Mouse (Mus musculus) heart, adult 9 months (tissue): ENCODE results near the gene Xkr7.
A peak's percentile ranks its signal among the peaks of the same experiment; 100 is the strongest.

Experiments
- DNase-seq, 2 experiments: peaks; one replicate each; pipeline ENCODE4 v3.0.0; 2022; ENCODE audit warnings: low spot score in 2 of 2

Gene Xkr7

DNA sequence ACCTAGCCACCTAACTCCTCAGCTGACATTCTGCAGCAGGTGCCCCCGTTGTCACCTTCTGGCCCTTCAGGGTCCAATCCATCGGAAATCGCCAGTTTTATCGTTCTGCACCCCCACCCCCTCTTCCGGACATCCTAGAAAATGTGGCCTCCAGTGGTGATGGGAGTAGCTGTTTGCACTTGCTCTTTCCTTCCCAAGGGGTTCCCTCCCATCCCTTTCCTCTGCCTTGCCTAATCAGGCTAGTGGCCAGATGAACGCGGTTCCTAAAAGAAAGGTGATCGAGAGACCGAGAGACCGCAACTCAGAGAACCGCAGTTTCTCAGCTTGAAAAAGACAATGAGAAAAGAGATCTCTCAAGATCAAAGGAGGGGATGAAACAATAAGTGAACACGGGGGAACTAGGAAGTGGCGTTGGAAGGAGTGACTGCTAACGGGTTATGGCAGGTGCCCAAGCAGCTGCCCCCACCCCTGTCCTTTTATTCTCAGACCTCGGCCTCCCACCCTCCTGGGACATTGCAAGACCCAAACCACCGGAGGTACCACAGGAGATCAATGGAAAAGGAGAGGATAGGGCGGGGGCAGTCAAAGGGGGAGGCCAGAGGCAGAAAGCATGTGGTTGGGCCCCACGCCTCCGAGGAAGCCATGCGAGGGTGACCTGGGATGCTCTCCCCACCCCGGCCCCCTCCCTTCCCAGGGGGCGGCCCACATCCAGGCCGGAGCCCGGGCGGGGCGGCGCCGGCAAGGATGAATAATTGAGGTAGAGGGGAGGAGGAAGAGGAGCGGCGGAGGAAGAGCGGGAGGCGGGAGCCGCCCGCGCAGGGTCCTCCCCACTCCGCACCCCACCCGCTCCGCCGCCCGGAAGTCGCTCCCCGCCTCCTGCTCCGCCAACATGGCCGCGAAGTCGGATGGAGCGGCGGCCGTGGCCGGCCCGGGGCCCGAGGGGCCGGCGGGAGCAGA lies at the start of gene Xkr7:
TSS of gene Xkr7 (plus strand) at position 727 of the 957 bp plus-strand sequence.
- DNase-seq = no peak

DNA sequence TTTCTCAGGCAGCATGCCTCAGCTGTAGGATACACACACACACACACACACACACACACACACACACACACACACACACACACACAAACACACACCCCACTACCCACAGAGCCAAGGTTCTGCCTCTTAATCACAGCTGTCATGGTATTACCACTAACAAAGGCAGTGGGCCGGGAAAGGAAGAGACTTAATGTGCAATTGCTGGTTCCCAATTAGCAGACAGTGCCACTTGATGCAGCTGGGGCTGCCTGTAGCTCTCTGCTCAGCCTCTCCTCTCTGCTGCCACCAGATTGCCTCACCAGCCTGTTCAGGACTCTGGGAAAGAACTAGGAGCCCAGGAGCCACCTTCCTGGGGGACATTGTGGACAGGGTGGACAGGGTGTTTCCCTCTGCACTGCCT lies 46.1 kb upstream of the Xkr7 start:
- DNase-seq = no peak

DNA sequence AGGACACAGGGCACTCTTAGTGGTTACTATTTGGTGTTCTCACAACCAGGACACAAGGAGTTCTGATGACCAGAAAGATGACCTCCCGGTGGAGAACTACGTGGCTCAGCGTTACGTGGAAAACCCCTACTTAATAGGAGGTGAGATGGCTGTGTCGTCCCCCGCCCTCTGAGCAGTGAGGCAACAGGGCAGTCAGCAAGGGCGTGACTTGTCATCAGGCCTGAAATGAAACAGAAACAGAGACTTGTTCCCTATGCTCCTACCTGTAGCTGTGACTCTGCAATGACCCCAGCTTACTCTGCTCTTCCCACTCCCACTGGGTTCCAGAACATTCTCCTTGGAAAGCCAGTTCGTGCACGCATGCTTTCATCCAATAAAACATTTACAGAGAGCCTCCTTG lies 40.1 kb upstream of the Xkr7 start:
- DNase-seq = no peak

DNA sequence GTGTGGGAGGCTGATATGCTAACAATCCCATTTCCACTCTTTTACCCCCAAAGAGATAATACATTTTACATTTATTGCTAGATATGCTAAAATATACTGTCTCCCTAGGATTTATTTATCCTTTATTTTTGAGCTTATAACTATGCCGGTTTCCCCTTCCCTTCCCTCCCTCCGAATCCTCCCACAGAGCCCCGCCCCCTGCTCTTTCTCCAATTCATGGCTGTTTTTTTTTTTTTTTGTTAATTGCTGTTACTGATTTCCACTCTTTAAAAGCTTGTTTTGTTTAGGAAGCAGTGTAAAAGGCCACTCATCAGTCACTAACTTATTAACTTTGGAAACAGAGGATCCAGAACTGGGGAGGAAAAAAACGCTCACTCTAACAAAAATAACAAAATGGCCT lies 34.6 kb upstream of the Xkr7 start:
- no peak for DNase-seq

DNA sequence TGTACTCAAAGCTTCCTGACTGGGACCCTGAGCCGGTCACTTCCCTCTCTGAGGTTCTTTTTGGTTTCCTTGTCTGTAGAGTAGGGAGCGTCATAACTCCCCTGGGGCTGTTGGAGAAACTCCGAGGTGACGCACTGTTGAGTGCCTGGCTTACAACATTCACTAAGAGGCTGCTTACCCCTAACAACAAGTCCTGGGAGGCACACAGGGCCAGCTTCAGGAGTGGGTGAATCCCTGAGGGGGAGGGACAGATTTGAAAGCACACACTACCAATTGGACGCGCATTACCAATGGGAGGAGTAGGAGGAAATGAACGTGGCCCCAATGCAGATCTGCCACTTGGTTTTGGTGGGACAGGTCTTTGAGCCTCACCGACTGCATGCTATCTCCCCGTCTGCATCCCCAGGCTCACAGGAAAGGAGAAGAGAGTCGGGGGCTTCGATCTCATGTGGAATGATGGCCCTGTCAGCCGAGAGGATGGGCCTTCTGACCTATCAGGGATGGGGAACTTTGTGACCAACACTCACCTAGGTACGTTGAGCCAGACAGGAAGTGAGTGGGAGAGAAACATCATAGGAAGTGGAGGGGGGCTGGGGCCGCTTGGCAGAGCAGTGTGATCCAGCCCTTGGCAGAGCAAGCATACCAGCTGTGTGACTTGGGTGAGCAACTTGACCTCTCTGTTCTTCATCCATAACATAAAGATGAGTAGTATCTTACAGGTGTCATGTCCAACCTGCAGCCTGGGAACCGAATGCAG lies 29.0 kb upstream of the Xkr7 start:
- no peak for DNase-seq

DNA sequence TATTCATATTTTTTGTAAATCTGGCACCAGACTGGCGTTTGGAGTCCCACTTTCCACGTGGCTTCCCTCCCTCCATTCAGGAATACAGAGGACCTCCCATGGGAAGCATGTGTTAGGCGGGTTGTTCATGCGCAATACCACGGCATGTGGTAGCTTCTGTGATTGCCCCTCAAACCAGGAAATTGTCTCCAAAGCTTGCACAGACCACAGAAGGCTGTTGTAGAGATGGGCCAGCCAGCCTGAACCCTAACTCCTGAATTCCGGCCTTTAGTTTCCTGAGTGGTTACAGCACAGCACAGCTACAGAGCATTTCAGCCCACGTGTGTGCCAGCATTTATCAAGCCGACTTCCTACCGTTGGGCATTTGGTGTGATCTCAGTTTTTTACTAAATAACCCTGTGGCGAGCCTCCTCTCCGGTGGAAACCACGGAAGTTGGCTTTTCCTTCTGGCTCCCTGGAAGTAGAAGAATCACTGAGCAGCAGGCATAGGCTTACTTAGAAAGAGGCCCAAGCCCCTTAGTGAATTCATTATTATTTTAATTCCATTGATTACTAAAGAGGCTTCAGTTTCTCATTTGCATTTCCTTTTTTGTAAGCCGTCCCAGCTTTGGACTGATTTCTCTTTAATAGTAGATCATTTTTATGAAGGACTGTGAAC lies 27.8 kb upstream of the Xkr7 start:
- DNase-seq = no peak

DNA sequence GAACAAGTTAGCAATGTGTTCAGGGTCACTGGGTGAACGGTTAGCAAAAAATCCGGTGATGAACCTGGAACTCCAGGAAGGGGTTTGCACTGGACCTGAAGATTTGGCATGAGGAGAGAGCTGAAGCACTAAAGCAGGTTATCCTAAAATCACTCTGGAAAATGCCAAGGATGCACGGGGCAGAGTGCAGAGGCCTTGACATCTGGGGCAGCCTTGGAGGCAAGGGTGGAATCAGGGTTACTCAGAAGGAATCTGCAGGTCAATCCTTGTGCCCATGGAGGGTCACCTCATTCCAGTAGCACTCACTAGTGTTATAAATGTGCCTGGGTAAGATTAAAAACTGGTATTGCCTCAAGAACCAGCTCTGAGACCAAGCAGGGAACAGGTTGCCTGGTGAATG lies 25.7 kb upstream of the Xkr7 start:
- DNase-seq = no peak

DNA sequence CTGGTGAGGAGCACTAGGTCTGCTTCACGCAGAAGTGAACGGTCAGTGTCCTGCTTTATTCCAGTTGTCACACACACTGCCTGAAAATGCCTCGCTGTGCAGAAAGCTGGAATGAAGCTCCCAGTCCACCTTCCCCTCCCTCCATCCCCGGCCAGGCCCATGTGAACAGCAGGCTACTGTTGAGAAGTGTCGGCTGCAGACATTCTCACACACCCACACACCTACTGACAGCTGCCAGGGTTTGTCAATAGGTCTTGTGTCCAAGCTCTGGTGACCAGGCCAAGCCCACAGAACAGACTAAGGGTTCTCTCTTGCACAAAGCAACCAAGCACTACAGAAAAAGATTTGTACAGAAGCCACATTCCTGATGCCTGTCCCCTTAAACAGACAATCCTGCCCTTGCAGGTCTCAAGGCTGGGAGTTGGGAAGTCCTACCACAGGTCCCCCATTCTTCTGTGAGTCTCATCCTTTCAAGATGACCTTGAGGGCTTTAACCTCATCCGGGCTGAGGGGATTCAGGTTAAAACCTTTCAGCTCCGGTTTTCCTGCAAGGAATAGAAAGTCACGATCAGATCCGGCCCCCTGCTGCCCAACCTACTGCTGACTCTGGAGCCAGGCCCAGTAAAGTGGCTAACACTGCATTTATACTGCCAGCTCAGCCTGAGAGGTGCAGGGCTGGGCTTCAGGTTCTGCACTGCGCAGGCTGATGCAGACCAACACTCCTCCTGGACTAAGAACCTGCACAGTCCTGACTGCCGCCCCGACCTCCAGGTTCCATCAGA lies 22.3 kb upstream of the Xkr7 start:
- no peak for DNase-seq

DNA sequence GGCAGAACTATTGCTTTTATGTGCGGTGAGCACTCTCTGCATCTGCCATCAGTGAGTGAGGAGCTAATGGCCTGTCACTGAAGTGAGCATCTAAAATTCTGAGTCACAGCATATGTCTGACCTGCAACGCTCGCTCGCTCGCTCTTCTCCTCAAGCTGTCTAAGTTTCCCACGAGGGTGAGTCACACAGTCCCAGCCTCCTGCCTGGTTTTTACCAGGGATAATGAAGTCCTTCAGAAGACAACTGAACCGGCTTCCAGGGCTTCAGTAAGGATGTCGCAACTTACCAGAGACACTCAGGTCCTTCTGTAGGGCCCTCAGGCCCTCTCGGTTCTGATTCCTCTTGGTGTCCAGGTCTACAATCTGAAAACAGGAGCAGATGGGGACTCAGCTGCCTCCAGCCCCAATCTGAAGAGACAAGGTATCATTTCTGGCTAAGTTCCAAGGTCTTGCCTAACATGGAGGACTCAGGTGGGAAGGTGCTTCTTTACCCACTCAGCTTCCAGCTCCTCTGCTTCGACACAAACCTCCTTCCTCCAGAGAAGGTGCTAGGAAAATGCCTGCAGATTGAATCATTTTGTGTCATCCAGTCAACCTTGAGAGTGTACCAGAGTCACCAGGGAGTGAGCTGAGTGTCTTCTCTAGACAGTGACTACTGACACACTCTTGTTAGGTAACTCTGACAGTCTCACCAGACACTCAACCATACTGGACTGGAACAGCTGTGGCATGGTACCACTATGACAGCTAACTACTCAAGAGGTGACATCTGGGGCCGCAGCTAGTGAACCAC lies 17.7 kb upstream of the Xkr7 start:
- no peak for DNase-seq

DNA sequence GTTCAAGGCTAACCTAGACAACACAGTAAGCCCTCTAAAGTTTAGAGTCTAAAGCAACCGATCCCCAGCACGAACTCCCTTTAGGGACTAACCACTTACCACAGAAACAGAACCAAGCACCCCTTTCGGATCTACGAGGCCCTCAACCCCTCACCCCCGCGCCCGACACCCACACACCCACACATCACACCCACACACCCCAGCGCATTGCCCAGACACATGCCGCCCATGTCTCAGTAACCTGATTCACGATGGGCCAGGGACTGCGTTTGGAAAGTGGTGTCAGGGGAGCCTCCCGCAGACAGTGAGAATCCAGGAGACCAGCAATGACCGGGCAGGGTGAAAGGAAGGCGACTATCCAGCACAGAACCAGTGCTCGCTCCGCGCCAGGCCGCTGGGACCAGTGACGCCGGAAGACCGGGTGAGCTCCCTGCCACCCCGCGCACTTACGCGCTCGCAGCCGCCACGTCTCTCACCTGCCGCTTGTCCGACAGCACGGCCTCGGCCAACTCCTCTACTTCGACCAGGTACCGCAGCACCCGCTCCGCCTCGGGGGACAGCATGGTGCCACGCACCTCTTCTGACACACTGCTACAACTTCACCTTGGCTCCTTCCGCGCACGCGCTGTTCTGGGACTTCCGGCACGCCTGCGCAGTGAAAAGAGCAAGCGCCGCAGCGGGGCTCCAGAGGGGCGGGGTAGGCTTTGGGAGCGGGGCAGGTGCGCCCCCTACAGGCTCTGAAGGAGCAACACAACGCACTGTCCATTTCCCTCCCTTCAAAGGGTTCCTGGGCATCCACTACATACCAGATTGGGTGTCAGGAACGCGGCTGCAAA lies 16.7 kb upstream of the Xkr7 start, which contains the start of gene Pdrg1:
TSS of gene Pdrg1 (minus strand) at position 670 of the 836 bp plus-strand sequence.
- peak; percentile 92 to 93 for DNase-seq

DNA sequence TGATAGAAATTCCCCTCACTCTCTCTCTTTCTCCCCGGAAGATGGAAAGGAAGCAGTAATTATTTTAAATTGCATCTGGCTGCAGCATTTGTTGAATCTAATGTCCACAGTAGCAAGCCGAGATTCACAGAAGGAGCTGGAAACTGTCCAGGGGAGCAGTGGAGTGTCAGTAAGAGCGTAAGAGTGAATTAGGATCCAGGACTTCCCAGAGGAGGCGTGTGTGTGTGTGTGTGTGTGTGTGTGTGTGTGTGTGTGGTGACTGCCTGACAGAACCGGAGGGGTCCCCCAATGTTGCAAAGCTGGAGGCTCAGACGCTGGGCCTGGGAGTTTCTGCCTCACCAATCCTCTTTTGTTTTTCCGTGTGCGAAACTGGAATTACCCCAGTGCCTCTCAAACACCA lies 15.8 kb upstream of the Xkr7 start:
- no peak for DNase-seq

DNA sequence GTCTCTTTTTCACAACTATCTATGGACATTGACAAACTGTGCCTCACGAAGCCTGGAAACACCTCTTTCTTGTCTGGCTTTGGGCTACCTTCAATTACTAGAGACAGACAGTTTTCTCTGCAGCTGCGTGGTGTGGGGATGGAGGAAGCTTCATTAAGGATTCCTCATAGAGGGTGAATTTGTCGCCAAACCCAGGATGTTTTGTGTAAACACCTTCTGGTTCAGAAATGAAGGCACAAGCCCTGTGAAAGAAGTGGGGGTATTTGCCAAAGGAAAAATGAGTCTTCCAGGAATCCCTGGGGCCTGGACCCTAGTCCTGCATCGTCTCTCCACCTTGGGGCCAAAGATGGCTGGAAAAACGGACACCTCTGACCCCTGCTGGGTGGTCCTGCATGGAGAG lies 14.9 kb upstream of the Xkr7 start:
- no peak for DNase-seq

DNA sequence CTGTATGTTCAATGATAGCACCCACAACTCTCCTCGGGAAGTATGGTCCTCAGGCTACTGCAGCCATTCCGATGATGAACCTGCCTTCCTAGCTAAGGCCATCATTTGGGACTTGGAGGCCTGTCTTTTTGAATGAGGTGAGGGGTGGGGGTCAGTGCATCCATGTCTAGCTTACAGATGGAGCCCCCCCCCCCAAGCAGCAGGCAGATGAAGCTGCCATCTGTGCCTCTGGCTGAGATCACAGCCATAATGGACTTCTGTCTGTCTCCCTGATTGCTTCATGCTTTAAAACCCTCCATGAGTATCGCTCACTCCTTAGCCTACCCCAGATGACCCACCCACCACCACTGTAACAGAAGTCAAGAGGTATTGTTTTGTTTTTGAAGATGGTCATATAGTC lies 12.3 kb upstream of the Xkr7 start:
- no peak for DNase-seq

DNA sequence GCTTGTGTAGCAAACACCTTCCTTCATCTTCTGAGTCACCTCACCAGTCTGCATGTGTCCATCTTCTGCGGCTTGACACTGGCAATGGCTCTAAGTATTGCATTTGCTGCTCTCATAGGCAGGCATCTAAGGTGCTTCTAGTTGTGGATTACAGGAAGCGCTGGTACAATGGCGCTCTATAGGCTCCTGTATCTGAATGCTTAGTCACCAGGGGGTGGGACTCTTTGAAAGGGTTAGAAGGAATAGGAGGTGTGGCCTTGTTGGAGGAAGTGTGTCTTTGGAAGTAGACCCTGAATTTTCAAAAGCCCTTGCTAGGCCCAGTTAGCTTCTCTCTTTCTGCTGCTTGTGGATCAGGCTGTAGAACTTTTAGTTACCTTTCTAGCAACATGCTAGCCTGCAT lies 10.5 kb upstream of the Xkr7 start:
- DNase-seq = no peak

DNA sequence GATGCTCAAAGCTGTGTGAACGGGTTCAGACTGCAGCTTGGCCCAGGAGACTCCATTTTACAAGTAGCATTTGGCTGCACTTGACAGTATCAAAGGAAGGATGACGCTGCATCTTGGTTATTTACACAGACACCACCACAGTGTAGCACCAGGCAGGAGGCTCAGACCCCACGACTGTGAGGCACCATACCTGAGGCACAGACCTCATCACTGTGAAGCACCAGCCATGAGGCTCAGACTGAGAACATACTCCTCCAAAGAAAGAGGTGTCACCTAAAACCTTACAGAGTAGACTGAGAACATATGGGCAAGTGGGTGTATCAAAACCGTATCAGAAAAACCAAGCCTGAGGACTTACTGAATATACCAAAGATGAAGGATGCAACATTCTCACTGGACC lies 8.8 kb upstream of the Xkr7 start:
- no peak for DNase-seq

DNA sequence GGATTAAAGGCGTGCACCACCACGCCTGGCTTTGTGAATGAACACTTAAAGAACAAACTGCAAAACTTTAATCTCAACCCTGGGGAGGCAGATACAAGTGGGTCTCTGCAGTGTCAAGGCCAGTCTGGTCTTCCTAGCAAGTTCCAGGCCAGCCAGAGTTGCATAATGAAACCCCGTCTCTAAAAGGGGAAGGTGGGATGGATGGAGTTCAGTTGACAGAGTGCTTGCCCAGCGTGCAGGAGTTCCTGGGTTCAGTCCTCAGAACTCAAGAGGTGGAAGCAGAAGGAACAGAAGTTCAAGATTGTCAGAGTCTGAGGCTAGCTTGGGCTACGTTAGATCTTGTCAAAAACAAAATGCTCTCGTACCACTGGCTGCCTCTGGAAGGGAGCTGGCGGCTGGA lies 5.6 kb upstream of the Xkr7 start:
- DNase-seq = no peak

DNA sequence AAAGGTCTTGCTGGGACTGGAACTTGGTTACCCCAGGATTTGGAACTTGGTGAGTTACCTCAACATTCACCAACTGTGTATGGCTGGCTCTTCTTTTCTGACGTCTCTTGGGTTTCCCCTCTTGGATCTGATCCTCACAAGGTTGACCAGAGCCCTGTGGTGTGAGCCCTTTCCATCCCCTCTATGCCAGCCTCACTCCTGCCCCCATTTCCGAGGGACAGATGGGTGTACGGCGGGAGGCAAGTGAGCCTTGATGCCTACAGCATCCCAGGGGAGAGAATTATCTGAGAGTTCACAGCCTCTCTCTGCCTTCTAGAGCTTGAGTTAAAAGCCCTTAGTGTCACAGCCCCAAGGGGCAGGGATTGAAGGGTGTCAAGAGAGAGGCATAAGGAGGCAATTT lies 4.2 kb upstream of the Xkr7 start:
- DNase-seq = no peak

DNA sequence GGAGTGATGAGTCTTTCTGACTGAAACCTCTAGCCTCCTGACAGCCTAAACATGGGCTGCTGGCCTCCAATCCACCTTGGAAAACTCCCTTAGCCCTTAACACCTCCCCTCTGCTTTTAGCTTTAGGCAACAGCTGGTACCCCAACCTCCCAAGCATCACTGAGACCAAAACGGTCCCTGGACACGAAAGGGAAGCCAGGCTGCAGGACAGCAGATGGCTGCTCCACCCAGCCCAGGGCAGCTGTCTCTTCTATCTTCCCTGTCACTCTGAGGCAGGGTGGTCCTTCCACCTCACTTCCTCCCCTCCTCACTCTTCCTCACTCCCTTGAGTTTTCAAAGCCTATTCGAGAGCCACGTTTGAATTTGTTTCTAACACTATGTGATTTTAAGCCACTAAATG lies 1.2 kb upstream of the Xkr7 start:
- no peak for DNase-seq

DNA sequence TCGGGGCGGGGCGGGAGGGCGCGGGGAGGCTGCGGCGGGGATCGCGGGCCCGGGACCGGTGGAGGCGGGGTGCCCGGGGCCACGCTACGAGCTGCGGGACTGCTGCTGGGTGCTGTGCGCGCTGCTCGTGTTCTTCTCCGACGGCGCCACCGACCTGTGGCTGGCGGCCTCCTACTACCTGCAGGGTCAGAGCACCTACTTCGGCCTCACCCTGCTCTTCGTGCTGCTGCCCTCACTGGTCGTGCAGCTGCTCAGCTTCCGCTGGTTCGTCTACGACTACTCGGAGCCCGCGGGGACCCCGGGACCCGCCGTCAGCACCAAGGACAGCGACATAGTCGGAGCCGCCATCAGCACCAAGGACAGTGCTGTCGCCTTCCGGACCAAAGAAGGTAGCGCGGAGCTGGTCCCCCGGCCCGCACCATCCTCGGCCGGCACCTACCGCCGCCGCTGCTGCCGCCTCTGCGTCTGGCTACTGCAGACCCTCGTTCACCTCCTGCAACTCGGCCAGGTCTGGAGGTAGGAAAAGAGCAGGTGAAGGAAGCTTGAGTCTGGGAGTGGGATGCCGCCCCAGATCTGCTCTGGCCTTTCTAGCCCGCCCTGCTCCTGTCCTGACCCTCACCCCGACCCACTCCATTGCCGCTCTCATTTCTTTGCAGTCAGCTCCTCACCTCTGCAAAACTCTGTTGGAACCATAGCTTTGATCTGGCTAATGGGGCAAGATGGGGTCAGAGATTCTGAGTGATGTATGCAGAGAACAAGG lies 611 bp downstream of the Xkr7 start:
- DNase-seq = peak; percentile 34 to 36
